Mouse (Mus musculus): ENCODE measurements at regions not wholly inside any gene's neighbourhood (a gene's known extent, or its start where the extent isn't known, plus 50 kb on each side); places are given as distances from the start of the nearest gene placed in this dataset.
"Not testable (repeated sequence)": the region's sequence is repeated elsewhere in the genome, so short reads cannot be mapped to it uniquely, and the experiment has no call there.

DNA sequence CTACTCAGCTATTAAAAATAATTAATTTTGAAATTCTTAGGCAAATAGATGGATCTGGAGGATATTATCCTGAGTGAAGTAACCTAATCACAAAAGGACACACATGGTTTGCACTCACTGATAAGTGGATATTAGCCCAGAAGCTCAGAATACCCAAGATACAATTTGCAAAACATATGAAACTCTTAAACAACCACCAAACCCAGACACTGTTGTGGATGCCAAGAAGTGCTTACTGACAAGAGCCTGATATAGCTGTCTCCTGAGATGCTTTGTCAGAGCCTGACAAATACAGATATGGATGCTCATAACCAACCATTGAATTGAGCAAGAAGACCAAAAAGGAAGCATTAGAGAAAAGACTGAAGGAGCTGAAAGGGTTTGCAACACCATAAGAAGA is 468.4 kb upstream of the Cdh12 start:
- not testable (repeated sequence) for DNase-seq (ENCODE audit: low spot score in 2 of 2)

- DNase-seq (ENCODE audit: low spot score in 2 of 2), result not testable (repeated sequence)
These were observed 464.1 kb upstream of the Cdh12 start for GRCm38 (mm10) chr15:19985001-19985400.

DNA sequence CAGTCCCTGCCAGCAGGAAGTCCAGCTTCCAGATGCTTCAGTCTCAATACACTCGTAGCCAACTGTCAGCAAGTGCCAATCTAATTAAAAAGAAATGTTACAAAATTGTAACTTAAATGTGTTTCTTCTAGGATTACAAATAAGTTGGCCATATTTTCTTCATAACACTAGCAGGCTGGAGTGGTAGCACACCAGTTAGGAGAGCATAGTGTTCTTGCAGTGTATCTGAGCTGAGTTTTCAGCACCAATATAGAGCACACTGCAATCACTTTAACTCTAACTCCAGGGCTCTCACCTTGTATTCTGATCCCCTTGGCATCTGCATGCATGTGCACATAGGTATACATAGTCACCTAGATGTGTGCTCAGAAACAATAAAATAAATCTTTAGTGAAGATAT is 417.3 kb upstream of the Cdh12 start:
- DNase-seq (ENCODE audit: low spot score in 2 of 2), result no peak

- no peak for DNase-seq (ENCODE audit: low spot score in 2 of 2)
These were observed 414.7 kb upstream of the Cdh12 start for GRCm38 (mm10) chr15:20034382-20034781.

GRCm38 (mm10) chr15:20038550-20039435 is 410.3 kb upstream of the Cdh12 start:
- DNase-seq (ENCODE audit: low spot score in 2 of 2), result no peak

DNA sequence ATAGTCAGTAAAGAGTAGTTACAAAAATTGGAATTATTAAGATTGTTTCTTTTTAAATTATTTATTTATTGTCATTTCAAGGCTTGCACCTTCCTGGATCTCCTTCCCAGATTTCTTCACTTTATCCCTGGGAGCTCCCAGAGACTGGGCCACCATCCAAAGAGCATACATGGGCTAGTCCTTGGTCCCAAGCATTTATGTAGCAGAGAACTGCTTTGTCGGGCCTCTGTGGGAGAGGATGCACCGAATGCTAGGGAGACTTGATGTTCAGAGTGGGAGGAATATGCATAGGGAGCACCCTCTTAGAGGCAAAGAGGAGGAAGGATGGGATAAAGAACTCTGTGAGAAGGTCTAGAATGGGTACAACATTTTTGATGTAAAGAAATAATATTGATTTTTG is 409.0 kb upstream of the Cdh12 start:
- DNase-seq (ENCODE audit: low spot score in 2 of 2), result no peak

GRCm38 (mm10) chr15:20084958-20085357 is 364.1 kb upstream of the Cdh12 start:
- DNase-seq (ENCODE audit: low spot score in 2 of 2), result peak in 1 of 2 experiments; percentile 29

DNA sequence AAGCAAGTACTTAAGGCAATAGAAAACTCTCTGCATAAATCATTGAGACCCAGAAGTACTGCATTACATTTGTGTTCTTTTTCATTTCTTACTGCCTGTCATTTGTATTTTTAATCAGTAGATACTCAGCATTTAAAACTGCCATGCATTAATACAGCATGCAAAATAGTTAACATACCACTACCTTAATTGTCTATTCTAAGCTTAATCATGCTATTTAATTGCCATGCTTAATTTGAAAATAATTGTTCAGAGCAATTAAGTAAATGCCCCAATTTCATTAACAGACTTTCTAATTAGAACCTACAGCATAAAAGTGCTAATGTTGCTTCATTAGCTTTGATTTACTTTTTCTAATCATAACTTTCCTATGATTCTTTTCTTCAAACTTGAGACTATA is 359.3 kb upstream of the Cdh12 start:
- DNase-seq (ENCODE audit: low spot score in 2 of 2), result no peak

DNA sequence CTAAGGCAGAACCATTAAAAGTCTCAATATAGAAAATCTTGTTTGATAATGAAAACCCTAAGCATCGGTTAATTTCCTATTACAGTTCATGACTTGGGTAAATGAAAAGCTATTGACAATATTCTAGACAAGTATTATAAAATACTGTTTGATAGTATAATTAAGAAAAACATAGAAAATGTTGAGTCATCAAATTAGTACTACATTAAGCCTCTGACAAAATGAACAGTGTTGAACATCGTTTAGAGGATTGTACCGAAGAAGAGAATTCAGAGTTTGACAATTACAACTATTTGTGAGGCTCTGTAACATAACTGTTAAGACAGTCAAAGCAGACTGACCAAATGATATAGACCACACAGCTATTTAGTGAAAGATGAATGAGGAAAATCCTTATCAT is 358.5 kb upstream of the Cdh12 start:
- no peak for DNase-seq (ENCODE audit: low spot score in 2 of 2)

DNA sequence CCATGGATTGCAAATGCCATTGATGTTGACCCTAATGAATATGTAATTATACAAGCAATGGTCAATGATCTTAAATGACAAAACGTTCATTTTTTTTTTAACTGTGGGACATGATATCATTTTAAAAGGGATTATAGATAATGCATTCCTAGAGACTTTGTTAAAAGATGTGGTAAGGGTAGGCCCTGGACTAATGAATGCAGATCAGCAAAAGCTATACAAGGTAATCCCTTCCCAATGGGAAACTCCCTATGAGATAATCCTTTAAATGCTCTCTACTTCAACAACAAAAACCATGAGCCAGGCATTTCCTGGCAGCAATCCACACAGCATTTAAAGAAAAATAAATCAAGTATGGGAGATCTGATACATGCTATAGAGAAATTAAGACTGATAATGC is 353.3 kb upstream of the Cdh12 start:
- DNase-seq (ENCODE audit: low spot score in 2 of 2), result no peak

GRCm38 (mm10) chr15:20119518-20119917 is 329.5 kb upstream of the Cdh12 start:
- no peak for DNase-seq (ENCODE audit: low spot score in 2 of 2)

DNA sequence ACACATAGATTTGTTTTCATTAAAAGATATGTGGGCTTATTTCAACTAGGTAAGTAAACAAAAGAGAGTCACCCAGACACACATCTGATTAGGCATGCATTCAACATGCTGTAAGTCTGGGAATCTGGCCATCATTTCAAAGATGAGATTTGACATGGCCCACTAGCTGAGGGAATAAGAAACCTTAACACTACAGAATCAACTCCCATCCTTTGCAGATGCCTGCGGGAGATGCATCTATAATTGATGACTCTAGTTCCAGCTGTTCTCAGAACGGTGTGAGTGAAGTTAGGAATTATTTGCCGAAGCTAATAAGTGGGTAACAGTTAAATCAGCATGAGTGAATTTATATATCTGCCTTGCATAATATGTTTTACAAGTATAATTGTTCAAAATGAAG is 325.5 kb upstream of the Cdh12 start:
- DNase-seq (ENCODE audit: low spot score in 2 of 2), result no peak

DNA sequence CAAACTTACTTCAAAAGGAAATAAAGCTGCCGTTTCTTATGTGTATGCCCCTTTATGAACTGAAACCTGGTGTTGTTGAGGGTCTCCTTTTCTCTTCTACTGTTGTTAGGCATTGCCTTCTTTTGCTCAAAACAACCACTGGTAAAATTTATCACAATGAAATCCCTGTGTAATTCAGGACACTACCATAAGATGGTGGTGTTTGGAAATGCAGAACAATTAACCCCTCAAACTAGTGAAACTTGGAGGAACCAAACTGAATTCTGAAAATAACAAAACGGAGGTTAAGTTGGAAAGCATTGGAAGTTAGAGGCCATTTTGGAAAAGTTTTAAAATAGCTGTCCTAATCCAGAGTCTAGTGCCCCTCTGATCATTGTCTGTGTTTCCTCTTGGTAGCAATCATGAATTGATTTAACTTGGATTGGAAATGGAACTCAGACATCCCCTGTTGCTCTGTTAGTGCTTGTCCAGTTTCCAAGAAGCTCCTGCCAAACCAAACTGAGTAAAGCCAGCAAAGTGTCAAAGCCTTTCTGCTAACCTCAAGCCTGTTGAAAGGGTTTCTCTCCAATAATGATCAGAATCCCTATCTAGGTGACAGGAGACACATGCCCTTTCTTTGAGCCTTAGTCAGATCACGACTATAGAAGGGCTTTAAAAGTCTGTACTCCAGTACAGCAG is 313.0 kb upstream of the Cdh12 start:
- no peak for DNase-seq (ENCODE audit: low spot score in 2 of 2)

DNA sequence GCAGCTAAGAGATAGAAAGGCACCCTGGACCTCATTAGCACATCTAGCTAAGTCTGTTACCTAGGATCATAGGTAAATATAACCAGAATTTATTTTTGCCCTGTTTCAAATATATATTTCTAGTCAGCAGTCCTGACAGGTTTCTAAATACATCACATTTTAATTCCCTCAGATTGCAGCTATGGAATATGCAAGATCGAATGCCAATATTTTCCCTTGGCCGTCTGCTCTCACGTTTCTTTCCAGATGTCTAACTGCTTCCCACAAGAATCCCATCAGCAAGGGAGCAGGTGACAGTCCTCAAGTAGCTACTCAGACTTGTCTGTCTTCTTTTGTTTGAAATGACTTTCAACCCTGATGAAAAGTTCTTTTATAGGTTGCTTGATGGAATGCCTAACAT is 297.2 kb upstream of the Cdh12 start:
- no peak for DNase-seq (ENCODE audit: low spot score in 2 of 2)
